Mouse (Mus musculus) liver, adult 2 months (tissue): ENCODE measurements at regions not wholly inside any gene's neighbourhood (a gene's known extent, or its start where the extent isn't known, plus 50 kb on each side); places are given as distances from the start of the nearest gene placed in this dataset.

Source experiments
- DNase-seq: peaks from one replicate; pipeline ENCODE4 v3.0.0-alpha.2; 2011; ENCODE audit warnings: low read depth, low spot score; ENCODE audit errors: extremely low read depth
- H3K27ac ChIP-seq: fragments of 200-500 bp; replicated peaks from 2 replicates; pipeline ENCODE4 v1.5.1; 2012; ENCODE audit warnings: low read depth, mild to moderate bottlenecking, control low read depth, inconsistent platforms, low read length; ENCODE audit not compliant: insufficient read depth
- H3K27me3 ChIP-seq: fragments of 200-500 bp; 2 replicates; pipeline ENCODE4 v1.6.1; 2012; ENCODE audit warnings: mild to moderate bottlenecking, moderate library complexity, low read length, inconsistent platforms; ENCODE audit not compliant: control insufficient read depth, insufficient read depth
- H3K36me3 ChIP-seq: fragments of 200-500 bp; 2 replicates; pipeline ENCODE4 v1.6.1; 2012; ENCODE audit warnings: low read length, inconsistent platforms; ENCODE audit not compliant: control insufficient read depth, insufficient read depth
- H3K4me1 ChIP-seq: fragments of 200-500 bp; 2 replicates; pipeline ENCODE4 v1.6.1; 2011; ENCODE audit warnings: low read length; ENCODE audit not compliant: control insufficient read depth, insufficient read depth
- H3K4me3 ChIP-seq: fragments of 200-500 bp; 2 replicates; pipeline ENCODE4 v1.5.1; 2011; ENCODE audit warnings: low read depth, mild to moderate bottlenecking, control low read depth, low read length, moderate library complexity; ENCODE audit not compliant: insufficient read depth
- H3K79me2 ChIP-seq: fragments of 200-500 bp; 2 replicates; pipeline ENCODE4 v1.6.1; 2012; ENCODE audit warnings: inconsistent platforms, mild to moderate bottlenecking, low read length, moderate library complexity; ENCODE audit not compliant: control insufficient read depth, insufficient read depth
- H3K9ac ChIP-seq: fragments of 200-500 bp; 2 replicates; pipeline ENCODE4 v1.6.1; 2012; ENCODE audit warnings: low read depth, mild to moderate bottlenecking, control low read depth, inconsistent platforms, low read length
- CTCF ChIP-seq: fragments of 200-500 bp; IDR thresholded peaks from 2 replicates; pipeline ENCODE4 v1.5.1; 2011; ENCODE audit warnings: low read depth, low read length, control low read depth
- POLR2A ChIP-seq: fragments of 200-500 bp; IDR thresholded peaks from 2 replicates; pipeline ENCODE4 v1.6.1; 2011; ENCODE audit warnings: low read length, control low read depth; ENCODE audit not compliant: insufficient read depth; ENCODE audit errors: extremely low read depth
- WGBS: fragments of 180-500 bp; shearing (Covaris S2); methylation state at CpG from one replicate; pipeline ENCODE4 v1.1.7; 2018; 5-methylcytosine and 5-hydroxymethylcytosine counted together

GRCm38 (mm10) chr4:50675576-50675975 lies 540.9 kb upstream of the Cylc2 start:
- peak; percentile 0 for DNase-seq
- Histone ChIP-seq H3K27me3 (no peaks in the 10 kb centered on the region), H3K4me3 (no peak overlapping the region), H3K27ac (no peak overlapping the region), H3K4me1 (no peaks in the 10 kb centered on the region), H3K9ac (no peak overlapping the region), H3K79me2 (no peaks in the 10 kb centered on the region), H3K36me3 (no peaks in the 10 kb centered on the region)
- 60% methylated on average over 2 of the region's 2 CpGs for WGBS
- TF ChIP-seq POLR2A (no peak), CTCF (no peak)

- Histone ChIP-seq H3K27ac (no peak overlapping the region), H3K27me3 (no peaks in the 10 kb centered on the region), H3K79me2 (no peaks in the 10 kb centered on the region), H3K36me3 (no peaks in the 10 kb centered on the region), H3K4me3 (no peak overlapping the region), H3K9ac (no peak overlapping the region), H3K4me1 (no peaks in the 10 kb centered on the region)
- 83% methylated on average over 2 of the region's 2 CpGs for WGBS
- no peak for TF ChIP-seq POLR2A
- TF ChIP-seq CTCF, result no peak
- no peak for DNase-seq
Measured at GRCm38 (mm10) chr4:50686019-50686418, 530.5 kb upstream of the Cylc2 start.
